Comparison of ENCODE assay signal across 13 mouse cellular contexts in genomic region chr1:135534782-135535181, GRCm38 (mm10).
DNase-seq lines count a peak whose midpoint lies in the region; ATAC-seq and TF ChIP-seq lines count a peak whose summit lies in the region.
"Had no signal": no experiment of that assay in that cellular context is flagged by ENCODE, and none has a peak within 500 bp of the region (broad histone marks: within the 10 kb centered on the region; RNA-seq: fewer than 3 reads in every experiment).

No protein-coding gene starts in this region.

- 48% methylated on average over 4 of the region's 4 CpGs for WGBS in heart, adult 2 months
- 34% methylated on average over 4 of the region's 4 CpGs for WGBS in lung, embryonic 14.5 days
- WGBS in small intestine, adult 2 months, result 59% methylated on average over 4 of the region's 4 CpGs

- H3K36me3 ChIP-seq in heart, adult 2 months (ENCODE audit: control insufficient read depth, insufficient read depth, low read length), result no peaks in the 10 kb centered on the region
- H3K36me3 ChIP-seq in lung, embryonic 14.5 days (ENCODE audit: insufficient read depth), result 0 out of 2 replicates have a peak, but pooled peaks cover 3% of the 10 kb centered on the region
- H3K36me3 ChIP-seq in small intestine, adult 2 months (ENCODE audit: control insufficient read depth, insufficient read depth, low read length), result no peaks in the 10 kb centered on the region

- TF ChIP-seq EP300 in heart, adult 2 months (IDR thresholded peaks at IDR 0.05; ENCODE audit: insufficient read depth, low read depth, low read length), result no peak

- H3K4me2 ChIP-seq in lung, embryonic 14.5 days, result no peak overlapping the region
- H3K4me2 ChIP-seq: forebrain, embryonic 15.5 days; neural tube, embryonic 15.5 days had no signal

- no peak for TF ChIP-seq POLR2A in heart, adult 2 months (IDR thresholded peaks at IDR 0.05; ENCODE audit: insufficient read depth, low read depth, low read length)
- no peak for TF ChIP-seq POLR2A in embryonic fibroblast, embryonic 13.5 days (IDR thresholded peaks at IDR 0.05; ENCODE audit: low read depth, low read length)
- TF ChIP-seq POLR2A in small intestine, adult 2 months (IDR thresholded peaks at IDR 0.05; ENCODE audit: low read depth, low read length), result no peak

- H3K27me3 ChIP-seq in heart, adult 2 months (ENCODE audit: control insufficient read depth, insufficient read depth, low read length), result no peaks in the 10 kb centered on the region
- no peaks in the 10 kb centered on the region for H3K27me3 ChIP-seq in lung, embryonic 14.5 days (ENCODE audit: insufficient read depth, low read length)
- H3K27me3 ChIP-seq in small intestine, adult 2 months (ENCODE audit: control insufficient read depth, insufficient read depth, low read length), result no peaks in the 10 kb centered on the region
- H3K27me3 ChIP-seq: forebrain, embryonic 15.5 days; neural tube, embryonic 15.5 days had no signal

- no peak for TF ChIP-seq CTCF in heart, adult 2 months (IDR thresholded peaks at IDR 0.05)
- TF ChIP-seq CTCF in lung, embryonic 14.5 days (IDR thresholded peaks at IDR 0.05; ENCODE audit: low read depth), result no peak
- no peak for TF ChIP-seq CTCF in embryonic fibroblast, embryonic 13.5 days (IDR thresholded peaks at IDR 0.05; ENCODE audit: borderline replicate concordance, insufficient read depth, low read length)
- TF ChIP-seq CTCF in small intestine, adult 2 months (IDR thresholded peaks at IDR 0.05; ENCODE audit: extremely low read depth, insufficient read length, insufficient replicate concordance, low read depth, low read length), result no peak

- H3K9ac ChIP-seq in heart, adult 2 months (ENCODE audit: low read depth, low read length), result no peak overlapping the region
- H3K9ac ChIP-seq in lung, embryonic 14.5 days, result no peak overlapping the region
- H3K9ac ChIP-seq: forebrain, embryonic 15.5 days; neural tube, embryonic 15.5 days had no signal

- H3K4me3 ChIP-seq in heart, adult 2 months, result no peak overlapping the region
- no peak overlapping the region for H3K4me3 ChIP-seq in lung, embryonic 14.5 days (ENCODE audit: low read depth, low read length)
- no peak overlapping the region for H3K4me3 ChIP-seq in embryonic fibroblast, embryonic 13.5 days (ENCODE audit: insufficient read depth, low read length)
- no peak overlapping the region for H3K4me3 ChIP-seq in small intestine, adult 2 months (ENCODE audit: low read depth, low read length)
- H3K4me3 ChIP-seq: forebrain, embryonic 15.5 days; neural tube, embryonic 15.5 days had no signal

- H3K79me2 ChIP-seq in heart, adult 2 months (replicated peaks; ENCODE audit: control insufficient read depth, insufficient read depth, low read length), result no peaks in the 10 kb centered on the region

- peak overlapping the region; percentile 49 for H3K27ac ChIP-seq in heart, adult 2 months
- H3K27ac ChIP-seq in lung, embryonic 14.5 days (ENCODE audit: low read depth), result peak overlapping the region; percentile 72
- H3K27ac ChIP-seq in embryonic fibroblast, embryonic 13.5 days (ENCODE audit: insufficient read depth, low read length), result peak overlapping the region; percentile 93
- peak overlapping the region; percentile 70 for H3K27ac ChIP-seq in small intestine, adult 2 months (ENCODE audit: insufficient read depth, low read depth, low read length)
- H3K27ac ChIP-seq: forebrain, embryonic 15.5 days; neural tube, embryonic 15.5 days had no signal

- peak; percentile 5; the same call in 1 of the 2 replicates for ATAC-seq in lung, embryonic 14.5 days (ENCODE audit: insufficient read depth)
- ATAC-seq: forebrain, embryonic 15.5 days had no signal

- H3K9me3 ChIP-seq in lung, embryonic 14.5 days (ENCODE audit: low read depth, low read length), result no peaks in the 10 kb centered on the region
- H3K9me3 ChIP-seq: forebrain, embryonic 15.5 days; neural tube, embryonic 15.5 days had no signal

- no peak for DNase-seq in heart, adult 2 months
- DNase-seq in heart, postnatal 36 days, result no peak
- no peak for DNase-seq in lung, embryonic 14.5 days
- no peak for DNase-seq in lung, adult 18-20 months
- DNase-seq in urinary bladder, postnatal 4 days (ENCODE audit: low spot score in 2 of 2), result no peak
- no peak for DNase-seq in left cerebral cortex, postnatal 10 days (ENCODE audit: extremely low spot score in 1 of 2, low spot score in 2 of 2)
- DNase-seq: B cell, adult 2 months; embryo, embryonic 11 days; thymus, postnatal 25 days had no signal

- intact Hi-C loops in heart, adult 2 months (cut with DNase I), result no loop called here
- intact Hi-C loops in heart, postnatal 36 days (cut with DNase I), result no loop called here
- intact Hi-C loops in left cerebral cortex, postnatal 10 days (cut with DNase I), result loop anchor here (5.0 kb wide), 1 partner anchor 72 kb away; no protein-coding TSS in a partner anchor

- H3K4me1 ChIP-seq in heart, adult 2 months (ENCODE audit: control insufficient read depth, insufficient read depth, low read length), result peaks cover 7% of the 10 kb centered on the region
- peaks cover 21% of the 10 kb centered on the region for H3K4me1 ChIP-seq in lung, embryonic 14.5 days (ENCODE audit: insufficient read depth)
- H3K4me1 ChIP-seq in embryonic fibroblast, embryonic 13.5 days (ENCODE audit: control insufficient read depth, insufficient read depth, low read length), result peaks cover 14% of the 10 kb centered on the region
- no peaks in the 10 kb centered on the region; the same call in 1 of the 2 replicates for H3K4me1 ChIP-seq in small intestine, adult 2 months (ENCODE audit: control insufficient read depth, insufficient read depth, insufficient read length, low read length)
